Mouse (Mus musculus): ENCODE results near the gene Syt2. TPM values are rescaled to one million over a fixed set of nuclear protein-coding genes. Genes with fewer than 3 reads are reported as not detected.

The Syt2 gene
- polyA plus RNA-seq, 1 experiment from 2014 or later, result 4.1 TPM

DNA sequence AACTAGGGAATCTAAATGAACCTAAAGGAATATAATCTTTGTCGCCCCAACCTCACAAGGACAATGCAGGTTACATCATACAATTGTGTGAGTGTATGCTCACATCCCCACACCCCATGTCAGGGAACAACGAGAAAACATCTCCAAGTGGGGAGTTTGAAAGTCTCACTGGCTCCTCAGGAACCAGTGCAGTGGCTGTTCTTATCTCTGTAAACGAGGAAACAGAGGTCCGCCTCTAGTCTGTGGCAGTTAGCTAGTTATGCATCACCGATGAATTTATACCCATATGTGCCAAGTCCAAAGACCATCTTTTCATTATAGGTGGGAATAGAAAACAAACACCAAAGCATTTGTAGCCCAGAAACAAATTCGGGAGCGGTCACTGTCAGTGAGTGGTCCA is 115.1 kb downstream of the Syt2 start:
- no peak overlapping the region for H3K4me3 ChIP-seq (ENCODE audit: low read depth, low read length)
- 93% methylated on average over 7 of the region's 7 CpGs for WGBS
- H3K27ac ChIP-seq (ENCODE audit: low read length), result no peak overlapping the region
- no peaks in the 10 kb centered on the region for H3K9me3 ChIP-seq (replicated peaks; ENCODE audit: control insufficient read depth, low read length, poor library complexity, severe bottlenecking)
- H3K27me3 ChIP-seq (ENCODE audit: control insufficient read depth, insufficient read depth, low read depth, low read length), result no peaks in the 10 kb centered on the region
- no peaks in the 10 kb centered on the region for H3K36me3 ChIP-seq (ENCODE audit: control insufficient read depth, insufficient read depth, low read length)
- H3K4me2 ChIP-seq (ENCODE audit: low read length), result no peak overlapping the region
- no peak for ATAC-seq
- no peak overlapping the region for H3K9ac ChIP-seq (ENCODE audit: low read depth, low read length)
- H3K4me1 ChIP-seq (ENCODE audit: control insufficient read depth, insufficient read depth, low read length), result peaks cover 5% of the 10 kb centered on the region; the same call in 1 of the 2 replicates

DNA sequence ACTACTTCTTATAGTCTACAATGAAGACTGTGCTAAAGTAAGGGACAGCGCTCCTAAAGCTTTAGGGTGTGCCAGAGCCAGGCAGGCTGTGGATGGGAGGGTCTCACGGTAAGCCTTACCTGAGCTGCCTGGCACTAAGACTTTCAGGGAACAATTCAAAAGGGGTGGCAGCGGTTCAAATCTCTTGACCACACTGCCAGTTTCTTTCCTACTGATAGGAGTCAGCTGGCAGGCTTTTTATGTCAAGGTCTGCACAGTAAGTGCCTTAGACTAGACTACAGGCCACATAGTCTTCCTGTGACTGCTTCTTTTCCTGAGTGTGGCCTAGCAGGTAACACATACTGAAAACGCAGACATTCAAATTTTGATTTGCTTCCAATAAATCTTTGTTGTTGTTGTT is 116.8 kb downstream of the Syt2 start:
- no peak for ATAC-seq
- Histone ChIP-seq H3K4me1 (ENCODE audit: control insufficient read depth, insufficient read depth, low read length) (peaks cover 5% of the 10 kb centered on the region; the same call in 1 of the 2 replicates), H3K4me2 (ENCODE audit: low read length) (no peak overlapping the region), H3K27ac (ENCODE audit: low read length) (no peak overlapping the region), H3K27me3 (ENCODE audit: control insufficient read depth, insufficient read depth, low read depth, low read length) (no peaks in the 10 kb centered on the region), H3K9ac (ENCODE audit: low read depth, low read length) (no peak overlapping the region), H3K9me3 (replicated peaks; ENCODE audit: control insufficient read depth, low read length, poor library complexity, severe bottlenecking) (no peaks in the 10 kb centered on the region), H3K4me3 (ENCODE audit: low read depth, low read length) (no peak overlapping the region), H3K36me3 (ENCODE audit: control insufficient read depth, insufficient read depth, low read length) (no peaks in the 10 kb centered on the region)
- WGBS, result 96% methylated on average over 4 of the region's 4 CpGs

GRCm38 (mm10) chr1:134763776-134764438 is 117.4 kb downstream of the Syt2 start:
- no peak for ATAC-seq
- H3K36me3 ChIP-seq (ENCODE audit: control insufficient read depth, insufficient read depth, low read length), result no peaks in the 10 kb centered on the region
- no peaks in the 10 kb centered on the region for H3K27me3 ChIP-seq (ENCODE audit: control insufficient read depth, insufficient read depth, low read depth, low read length)
- H3K9ac ChIP-seq (ENCODE audit: low read depth, low read length), result no peak overlapping the region
- no peak overlapping the region for H3K27ac ChIP-seq (ENCODE audit: low read length)
- no peaks in the 10 kb centered on the region for H3K9me3 ChIP-seq (replicated peaks; ENCODE audit: control insufficient read depth, low read length, poor library complexity, severe bottlenecking)
- H3K4me3 ChIP-seq (ENCODE audit: low read depth, low read length), result no peak overlapping the region
- H3K4me1 ChIP-seq (ENCODE audit: control insufficient read depth, insufficient read depth, low read length), result peaks cover 5% of the 10 kb centered on the region; the same call in 1 of the 2 replicates
- no peak overlapping the region for H3K4me2 ChIP-seq (ENCODE audit: low read length)
- WGBS, result 88% methylated on average over 11 of the region's 11 CpGs

GRCm38 (mm10) chr1:134764831-134765458 is 118.5 kb downstream of the Syt2 start:
- Histone ChIP-seq H3K4me3 (ENCODE audit: low read depth, low read length) (no peak overlapping the region), H3K27ac (ENCODE audit: low read length) (0 out of 2 replicates have a peak overlapping the region, but pooled peaks have one; percentile 28), H3K4me1 (ENCODE audit: control insufficient read depth, insufficient read depth, low read length) (peaks cover 5% of the 10 kb centered on the region; the same call in 1 of the 2 replicates), H3K4me2 (ENCODE audit: low read length) (no peak overlapping the region), H3K27me3 (ENCODE audit: control insufficient read depth, insufficient read depth, low read depth, low read length) (no peaks in the 10 kb centered on the region), H3K9me3 (replicated peaks; ENCODE audit: control insufficient read depth, low read length, poor library complexity, severe bottlenecking) (no peaks in the 10 kb centered on the region), H3K36me3 (ENCODE audit: control insufficient read depth, insufficient read depth, low read length) (no peaks in the 10 kb centered on the region), H3K9ac (ENCODE audit: low read depth, low read length) (no peak overlapping the region)
- WGBS, result 53% methylated on average over 7 of the region's 7 CpGs
- ATAC-seq, result no peak

- Histone ChIP-seq H3K27ac (ENCODE audit: low read length) (no peak overlapping the region), H3K36me3 (ENCODE audit: control insufficient read depth, insufficient read depth, low read length) (no peaks in the 10 kb centered on the region), H3K4me2 (ENCODE audit: low read length) (no peak overlapping the region), H3K27me3 (ENCODE audit: control insufficient read depth, insufficient read depth, low read depth, low read length) (no peaks in the 10 kb centered on the region), H3K9ac (ENCODE audit: low read depth, low read length) (no peak overlapping the region), H3K9me3 (replicated peaks; ENCODE audit: control insufficient read depth, low read length, poor library complexity, severe bottlenecking) (no peaks in the 10 kb centered on the region), H3K4me3 (ENCODE audit: low read depth, low read length) (no peak overlapping the region), H3K4me1 (ENCODE audit: control insufficient read depth, insufficient read depth, low read length) (peaks cover 5% of the 10 kb centered on the region; the same call in 1 of the 2 replicates)
- WGBS, result 85% methylated on average over 4 of the region's 4 CpGs
- ATAC-seq, result no peak
Measured at GRCm38 (mm10) chr1:134766448-134766847, 120.0 kb downstream of the Syt2 start.

- Histone ChIP-seq H3K4me1 (ENCODE audit: control insufficient read depth, insufficient read depth, low read length) (no peaks in the 10 kb centered on the region), H3K4me3 (ENCODE audit: low read depth, low read length) (no peak overlapping the region), H3K4me2 (ENCODE audit: low read length) (no peak overlapping the region), H3K27ac (ENCODE audit: low read length) (no peak overlapping the region), H3K9me3 (replicated peaks; ENCODE audit: control insufficient read depth, low read length, poor library complexity, severe bottlenecking) (no peaks in the 10 kb centered on the region), H3K27me3 (ENCODE audit: control insufficient read depth, insufficient read depth, low read depth, low read length) (no peaks in the 10 kb centered on the region), H3K36me3 (ENCODE audit: control insufficient read depth, insufficient read depth, low read length) (0 out of 2 replicates have a peak, but pooled peaks cover 2% of the 10 kb centered on the region), H3K9ac (ENCODE audit: low read depth, low read length) (no peak overlapping the region)
- WGBS, result 99% methylated on average over 5 of the region's 5 CpGs
- no peak for ATAC-seq
Measured at GRCm38 (mm10) chr1:134770312-134770711, 123.8 kb downstream of the Syt2 start.

- Histone ChIP-seq H3K27me3 (ENCODE audit: control insufficient read depth, insufficient read depth, low read depth, low read length) (no peaks in the 10 kb centered on the region), H3K27ac (ENCODE audit: low read length) (no peak overlapping the region), H3K4me1 (ENCODE audit: control insufficient read depth, insufficient read depth, low read length) (no peaks in the 10 kb centered on the region), H3K36me3 (ENCODE audit: control insufficient read depth, insufficient read depth, low read length) (peaks cover 2% of the 10 kb centered on the region; the same call in 1 of the 2 replicates), H3K9me3 (replicated peaks; ENCODE audit: control insufficient read depth, low read length, poor library complexity, severe bottlenecking) (no peaks in the 10 kb centered on the region), H3K4me3 (ENCODE audit: low read depth, low read length) (no peak overlapping the region), H3K9ac (ENCODE audit: low read depth, low read length) (no peak overlapping the region), H3K4me2 (ENCODE audit: low read length) (no peak overlapping the region)
- WGBS, result 84% methylated on average over 6 of the region's 6 CpGs
- ATAC-seq, result no peak
Measured at GRCm38 (mm10) chr1:134771353-134771752, 124.9 kb downstream of the Syt2 start.

GRCm38 (mm10) chr1:134771999-134772398 is 125.5 kb downstream of the Syt2 start:
- WGBS, result 88% methylated on average over 7 of the region's 7 CpGs
- no peak overlapping the region for H3K9ac ChIP-seq (ENCODE audit: low read depth, low read length)
- H3K4me1 ChIP-seq (ENCODE audit: control insufficient read depth, insufficient read depth, low read length), result no peaks in the 10 kb centered on the region
- H3K36me3 ChIP-seq (ENCODE audit: control insufficient read depth, insufficient read depth, low read length), result peaks cover 4% of the 10 kb centered on the region; the same call in 1 of the 2 replicates
- H3K9me3 ChIP-seq (replicated peaks; ENCODE audit: control insufficient read depth, low read length, poor library complexity, severe bottlenecking), result no peaks in the 10 kb centered on the region
- no peak overlapping the region for H3K4me2 ChIP-seq (ENCODE audit: low read length)
- no peak overlapping the region for H3K4me3 ChIP-seq (ENCODE audit: low read depth, low read length)
- H3K27me3 ChIP-seq (ENCODE audit: control insufficient read depth, insufficient read depth, low read depth, low read length), result no peaks in the 10 kb centered on the region
- H3K27ac ChIP-seq (ENCODE audit: low read length), result no peak overlapping the region
- ATAC-seq, result no peak

- H3K4me2 ChIP-seq (ENCODE audit: low read length), result no peak overlapping the region
- no peak overlapping the region for H3K9ac ChIP-seq (ENCODE audit: low read depth, low read length)
- peaks cover 4% of the 10 kb centered on the region; the same call in 1 of the 2 replicates for H3K36me3 ChIP-seq (ENCODE audit: control insufficient read depth, insufficient read depth, low read length)
- H3K4me3 ChIP-seq (ENCODE audit: low read depth, low read length), result no peak overlapping the region
- H3K9me3 ChIP-seq (replicated peaks; ENCODE audit: control insufficient read depth, low read length, poor library complexity, severe bottlenecking), result no peaks in the 10 kb centered on the region
- no peak for ATAC-seq
- H3K27me3 ChIP-seq (ENCODE audit: control insufficient read depth, insufficient read depth, low read depth, low read length), result no peaks in the 10 kb centered on the region
- WGBS, result 83% methylated on average over 3 of the region's 3 CpGs
- H3K27ac ChIP-seq (ENCODE audit: low read length), result no peak overlapping the region
- H3K4me1 ChIP-seq (ENCODE audit: control insufficient read depth, insufficient read depth, low read length), result no peaks in the 10 kb centered on the region
Measured at GRCm38 (mm10) chr1:134772821-134773220, 126.3 kb downstream of the Syt2 start.
